Mouse (Mus musculus) lung, postnatal 25 days (tissue): ENCODE results near the gene Entpd1.
A peak's percentile ranks its signal among the peaks of the same experiment; 100 is the strongest.

Experiments
- DNase-seq: peaks from one replicate; pipeline ENCODE4 v3.0.0; 2022; ENCODE audit warnings: low spot score

Entpd1 gene

GRCm38 (mm10) chr19:40665778-40666177 is 53.6 kb downstream of the Entpd1 start:
- DNase-seq: peak; percentile 76

DNA sequence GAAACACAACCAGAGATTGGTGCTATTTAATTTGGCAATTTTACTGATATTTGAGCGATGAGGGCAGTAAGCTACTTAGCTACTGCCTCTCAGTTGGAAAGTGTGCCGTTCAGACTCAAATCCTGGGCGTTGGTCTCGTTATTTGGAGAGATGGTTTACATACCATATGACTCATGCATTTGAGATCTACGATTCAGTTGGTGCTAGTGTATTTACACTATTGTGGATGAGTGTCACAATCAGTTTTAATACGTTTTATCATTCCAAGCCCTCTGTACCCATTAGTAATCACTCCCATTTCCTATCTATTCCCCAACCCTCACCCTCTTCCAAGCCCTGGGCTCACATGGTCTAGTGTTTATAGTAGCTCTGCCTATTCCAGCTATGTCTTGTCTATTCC is 54.9 kb downstream of the Entpd1 start:
- DNase-seq: no peak

DNA sequence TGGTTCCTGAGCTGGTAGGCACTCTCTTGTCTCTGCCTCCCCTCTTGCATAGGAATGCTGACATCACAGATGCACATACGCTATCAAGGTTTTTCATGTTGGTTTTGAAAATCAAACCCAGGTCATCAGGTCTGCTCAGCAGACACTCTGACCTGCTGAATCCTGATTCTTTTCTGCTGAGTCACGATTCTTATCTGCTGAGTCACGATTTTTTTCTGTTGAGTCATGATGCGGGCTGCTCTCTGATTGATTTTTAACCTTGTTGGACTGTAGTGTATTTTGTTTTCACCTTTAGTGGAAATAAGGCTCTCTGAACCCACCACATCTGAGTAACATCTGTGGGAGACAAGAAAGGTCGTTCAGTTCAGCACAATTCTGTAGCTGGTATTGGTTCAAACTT is 63.2 kb downstream of the Entpd1 start:
- no peak for DNase-seq

GRCm38 (mm10) chr19:40678087-40678486 is 65.9 kb downstream of the Entpd1 start:
- no peak for DNase-seq

GRCm38 (mm10) chr19:40678532-40679307 is 66.6 kb downstream of the Entpd1 start:
- peak; percentile 89 for DNase-seq

GRCm38 (mm10) chr19:40679632-40680031 is 67.5 kb downstream of the Entpd1 start:
- DNase-seq: no peak

DNA sequence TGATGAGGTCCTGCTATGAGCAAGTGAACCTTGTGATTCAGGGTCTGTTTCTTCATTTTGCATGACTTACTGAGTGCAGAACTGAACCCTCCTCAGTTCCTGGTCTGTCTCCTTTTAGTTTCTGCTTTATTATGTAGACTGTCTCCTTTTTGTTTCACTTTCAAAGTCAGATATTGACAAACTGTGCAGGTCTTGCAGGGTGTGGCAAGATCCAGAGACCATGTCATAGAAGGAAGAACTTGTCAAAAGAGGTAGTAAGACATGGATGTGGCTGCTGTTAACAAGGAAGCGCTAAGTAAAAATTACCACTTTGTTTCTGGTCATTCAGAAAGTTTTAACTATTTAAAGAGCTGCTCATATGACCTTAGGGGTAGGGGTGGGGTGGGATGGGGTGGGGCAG is 72.0 kb downstream of the Entpd1 start:
- peak; percentile 60 for DNase-seq

DNA sequence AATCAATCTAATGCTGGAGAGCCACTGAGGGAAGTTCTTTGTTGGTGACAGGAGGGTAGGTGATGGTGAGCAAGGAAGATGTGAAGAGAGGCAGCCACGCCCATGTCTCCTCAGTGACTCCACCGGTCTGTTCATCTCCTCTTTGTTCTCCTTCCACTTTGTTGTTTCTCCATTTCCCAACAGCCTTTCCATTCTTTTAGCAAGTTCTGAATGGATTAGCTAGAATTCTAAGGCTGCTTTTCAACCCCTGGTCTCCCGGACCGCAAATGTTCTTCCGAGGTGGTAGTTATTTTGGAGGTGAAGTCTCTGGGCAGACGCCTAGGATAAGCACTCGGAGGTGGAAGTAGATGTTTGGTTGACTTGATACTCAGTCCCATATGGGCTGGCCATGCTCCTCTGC is 72.4 kb downstream of the Entpd1 start:
- DNase-seq: no peak

GRCm38 (mm10) chr19:40687291-40687927 is 75.2 kb downstream of the Entpd1 start:
- DNase-seq: peak; percentile 57

DNA sequence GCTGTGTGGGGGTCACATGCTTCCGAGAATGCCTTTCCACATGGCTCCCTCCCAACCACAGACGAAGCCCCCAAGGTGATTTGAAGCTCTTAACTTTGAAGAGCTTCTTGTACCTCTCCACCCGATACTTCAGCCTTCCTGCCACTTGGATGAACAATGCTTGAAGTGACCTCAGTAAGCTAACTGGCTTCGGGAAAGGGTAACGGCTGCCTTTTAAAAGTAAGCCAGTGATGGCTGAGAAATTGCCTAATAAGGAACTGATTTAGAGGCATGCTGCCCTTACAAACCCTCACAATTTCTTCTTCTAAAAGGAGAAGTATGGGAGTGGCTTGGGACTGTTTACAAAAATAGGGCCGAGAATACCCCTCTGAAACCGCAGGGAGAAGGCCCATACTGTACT is 81.0 kb downstream of the Entpd1 start:
- peak; percentile 67 for DNase-seq

- DNase-seq: no peak
These were observed 84.0 kb downstream of the Entpd1 start for GRCm38 (mm10) chr19:40696116-40696515.

DNA sequence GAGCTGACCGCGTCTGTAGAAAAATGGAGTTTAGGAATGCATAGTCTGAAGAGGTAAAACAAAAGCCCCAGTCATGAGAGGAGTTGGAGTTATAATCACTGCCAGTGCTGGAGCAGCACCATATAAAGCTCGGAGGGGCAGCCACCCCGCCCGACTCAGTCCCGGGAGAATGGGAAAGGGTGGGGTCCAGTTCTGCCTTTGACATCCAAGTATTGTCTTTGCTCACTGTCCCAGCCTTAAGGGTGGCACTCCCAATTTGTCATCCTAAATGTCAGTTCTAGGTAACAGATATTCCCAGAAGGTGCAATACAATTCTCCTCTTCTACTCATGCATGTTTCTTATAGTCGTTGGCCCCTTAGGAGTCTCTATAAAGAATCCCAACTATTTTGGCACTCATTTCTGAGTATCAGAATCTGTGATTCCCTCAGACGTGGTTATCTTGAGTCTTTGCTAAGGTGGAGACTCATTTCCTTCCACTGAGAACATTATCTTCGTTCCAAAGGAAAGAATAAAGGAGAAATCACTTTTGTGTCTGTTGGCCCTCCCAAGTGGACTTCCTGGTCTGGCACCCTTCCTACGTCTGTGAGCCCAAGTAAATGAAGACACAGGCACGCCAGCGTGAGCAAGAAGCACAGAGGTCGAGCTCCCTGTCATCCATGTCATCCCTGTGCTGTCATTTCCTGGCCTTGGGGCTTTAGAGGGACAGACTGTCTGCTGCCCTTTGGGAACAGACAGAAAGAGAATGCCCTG is 86.1 kb downstream of the Entpd1 start:
- peak; percentile 80 for DNase-seq

DNA sequence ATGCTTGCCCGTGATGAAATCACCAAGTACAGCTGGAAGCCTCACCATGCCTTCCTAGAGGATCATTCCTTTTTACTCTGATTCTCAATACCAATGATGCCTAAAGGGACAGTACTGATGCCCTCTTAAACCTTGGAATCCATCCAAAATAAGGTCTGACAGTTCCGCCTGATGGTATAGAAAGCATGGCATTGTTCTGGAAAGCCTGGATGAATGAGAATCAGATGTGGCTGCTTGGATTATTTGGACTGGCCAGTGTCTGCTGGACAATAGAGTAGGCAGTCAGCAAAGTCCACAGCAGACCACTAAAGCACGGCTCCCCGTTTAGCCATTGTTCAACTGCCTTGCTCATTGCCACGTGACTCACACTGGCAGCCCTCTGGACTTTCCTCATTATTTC is 87.7 kb downstream of the Entpd1 start:
- DNase-seq: no peak

- DNase-seq: no peak
These were observed 90.2 kb downstream of the Entpd1 start for GRCm38 (mm10) chr19:40702406-40702805.

- DNase-seq: no peak
These were observed 100.9 kb downstream of the Entpd1 start for GRCm38 (mm10) chr19:40712889-40713628.

DNA sequence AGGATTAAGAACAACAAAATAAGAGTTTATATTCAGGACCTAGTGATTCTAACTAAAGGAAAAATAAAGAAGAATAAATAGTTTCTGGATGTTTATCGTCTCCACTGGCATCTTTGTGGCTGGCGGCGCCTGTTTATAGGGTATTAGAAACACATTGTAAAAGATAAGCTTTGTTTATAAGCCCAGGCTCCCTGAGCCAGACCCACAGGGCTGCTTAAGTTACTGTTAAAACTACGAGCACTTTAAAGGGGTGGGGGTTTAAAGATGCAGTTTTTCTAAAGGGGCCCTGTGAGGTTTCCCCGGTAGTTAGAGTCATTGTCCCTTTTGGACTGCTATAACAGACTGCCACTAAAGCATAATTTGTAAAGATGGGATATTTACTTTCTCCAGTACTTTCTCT is 102.5 kb downstream of the Entpd1 start:
- DNase-seq: no peak

- no peak for DNase-seq
These were observed 104.8 kb downstream of the Entpd1 start for GRCm38 (mm10) chr19:40716981-40717380.

GRCm38 (mm10) chr19:40719439-40720105 is 107.4 kb downstream of the Entpd1 start:
- no peak for DNase-seq

DNA sequence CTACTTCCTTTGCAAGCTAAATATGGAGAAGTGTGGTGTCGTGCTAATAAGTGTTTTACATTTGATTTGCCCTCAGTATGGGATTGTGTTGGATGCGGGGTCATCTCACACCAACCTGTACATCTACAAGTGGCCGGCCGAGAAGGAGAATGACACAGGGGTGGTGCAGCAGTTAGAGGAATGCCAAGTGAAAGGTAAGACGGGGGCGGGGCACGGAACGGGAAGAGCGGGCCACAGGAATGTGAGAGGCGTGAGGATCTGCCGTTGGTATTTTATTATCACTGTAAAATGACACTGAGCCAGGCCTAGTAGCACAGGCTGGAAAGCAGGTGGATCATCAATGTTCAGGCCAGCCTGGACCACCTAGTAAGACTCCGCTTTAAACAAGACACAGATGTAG is 108.2 kb downstream of the Entpd1 start:
- DNase-seq: no peak

GRCm38 (mm10) chr19:40722137-40723038 is 110.2 kb downstream of the Entpd1 start:
- DNase-seq: peak; percentile 65

DNA sequence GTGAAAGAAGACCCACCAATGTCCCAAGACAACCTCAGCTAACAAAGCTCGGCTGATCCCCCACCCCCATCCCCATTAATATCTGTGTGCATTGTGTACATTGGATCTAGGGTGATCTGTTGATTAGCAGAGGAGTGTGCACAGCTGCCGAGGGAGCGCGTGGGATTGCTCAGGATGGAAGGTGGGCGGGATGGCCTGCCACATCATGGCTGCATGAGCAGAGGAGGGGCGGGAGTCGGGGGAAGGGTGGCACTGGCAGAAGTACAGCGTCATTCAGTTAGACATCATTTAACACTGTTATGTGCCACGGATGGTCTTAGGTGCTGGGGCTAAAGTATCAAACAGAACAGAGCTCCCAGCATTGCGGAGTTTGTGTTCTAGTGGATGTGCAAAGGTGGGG is 111.3 kb downstream of the Entpd1 start:
- DNase-seq: no peak
